Mouse (Mus musculus) forebrain, embryonic 10.5 days (tissue): ENCODE data around the gene Arhgap32. TPM values are rescaled to one million over a fixed set of nuclear protein-coding genes. Genes with fewer than 3 reads are reported as not detected.
A peak's percentile ranks its signal among the peaks of the same experiment; 100 is the strongest.
"Not testable (repeated sequence)": the region's sequence is repeated elsewhere in the genome, so short reads cannot be mapped to it uniquely, and the experiment has no call there.

Experiments
- DNase-seq: peaks from one replicate; pipeline ENCODE4 v3.0.0-alpha.2; 2017; ENCODE audit warnings: low spot score; ENCODE audit errors: extremely low spot score
- H3K27ac ChIP-seq: fragments of 300-500 bp; sonication (generic); 2 replicates; pipeline ENCODE4 v1.5.1; 2016; ENCODE audit warnings: mild to moderate bottlenecking
- H3K27me3 ChIP-seq: fragments of 300-500 bp; sonication (generic); 2 replicates; pipeline ENCODE4 v1.6.1; 2016; ENCODE audit warnings: mild to moderate bottlenecking; ENCODE audit not compliant: poor library complexity, severe bottlenecking
- H3K36me3 ChIP-seq: fragments of 300-500 bp; sonication (generic); replicated peaks from 2 replicates; pipeline ENCODE4 v1.6.1; 2016; ENCODE audit warnings: mild to moderate bottlenecking, moderate library complexity
- H3K4me1 ChIP-seq: fragments of 300-500 bp; sonication (generic); 2 replicates; pipeline ENCODE4 v1.6.1; 2016
- H3K4me3 ChIP-seq: fragments of 300-500 bp; sonication (generic); 2 replicates; pipeline ENCODE4 v1.5.1; 2016; ENCODE audit warnings: mild to moderate bottlenecking, moderate library complexity
- H3K9me3 ChIP-seq: fragments of 300-500 bp; sonication (generic); 2 replicates; pipeline ENCODE4 v1.6.1; 2016; ENCODE audit warnings: mild to moderate bottlenecking, moderate library complexity
- WGBS: fragments of 180-500 bp; shearing (Covaris S2); methylation state at CpG from one replicate; pipeline ENCODE4 v1.1.7; 2016; 5-methylcytosine and 5-hydroxymethylcytosine counted together
- polyA plus RNA-seq: library from polyadenylated mRNA; unstranded; fragments of >200 nt; fragmentation: Nextera tagmentation; extraction: Ambion mirVana; gene quantifications from 2 replicates; pipeline ENCODE4 v1.2.1, GENCODE M21; 2016

The Arhgap32 gene
- polyA plus RNA-seq, 1 experiment from 2014 or later = 4.5 TPM

GRCm38 (mm10) chr9:32146257-32146996 lies 30.5 kb downstream of the Arhgap32 start:
- no peak for DNase-seq
- no peaks in the 10 kb centered on the region for H3K9me3 ChIP-seq
- no peak overlapping the region for H3K27ac ChIP-seq
- no peaks in the 10 kb centered on the region for H3K36me3 ChIP-seq
- H3K4me3 ChIP-seq = no peak overlapping the region
- H3K27me3 ChIP-seq = no peaks in the 10 kb centered on the region
- no peaks in the 10 kb centered on the region for H3K4me1 ChIP-seq
- WGBS = 81% methylated on average over 12 of the region's 12 CpGs

- 76% methylated on average over 3 of the region's 3 CpGs for WGBS
Observed at GRCm38 (mm10) chr9:32149241-32149640, 33.3 kb downstream of the Arhgap32 start.

GRCm38 (mm10) chr9:32149836-32150642 lies 34.1 kb downstream of the Arhgap32 start:
- H3K9me3 ChIP-seq = no peaks in the 10 kb centered on the region
- no peaks in the 10 kb centered on the region for H3K4me1 ChIP-seq
- 91% methylated on average over 11 of the region's 11 CpGs for WGBS
- H3K27ac ChIP-seq = no peak overlapping the region
- peaks cover 6% of the 10 kb centered on the region for H3K36me3 ChIP-seq
- H3K27me3 ChIP-seq = no peaks in the 10 kb centered on the region
- DNase-seq = no peak
- no peak overlapping the region for H3K4me3 ChIP-seq

More at GRCm38 (mm10) chr9:32149241-32149640, 33.3 kb downstream of the Arhgap32 start:
- H3K4me3 ChIP-seq = no peak overlapping the region
- no peak overlapping the region for H3K27ac ChIP-seq
- peaks cover 6% of the 10 kb centered on the region for H3K36me3 ChIP-seq
- no peaks in the 10 kb centered on the region for H3K27me3 ChIP-seq
- H3K4me1 ChIP-seq = no peaks in the 10 kb centered on the region
- no peak for DNase-seq
- no peaks in the 10 kb centered on the region for H3K9me3 ChIP-seq

- H3K27ac ChIP-seq = no peak overlapping the region
- DNase-seq = no peak
- H3K36me3 ChIP-seq = peaks cover 6% of the 10 kb centered on the region
- H3K4me3 ChIP-seq = no peak overlapping the region
- H3K27me3 ChIP-seq = no peaks in the 10 kb centered on the region
- no peaks in the 10 kb centered on the region for H3K9me3 ChIP-seq
- WGBS = 85% methylated on average over 3 of the region's 3 CpGs
- H3K4me1 ChIP-seq = no peaks in the 10 kb centered on the region
Observed at GRCm38 (mm10) chr9:32154727-32155371, 38.9 kb downstream of the Arhgap32 start.

GRCm38 (mm10) chr9:32156706-32157105 lies 40.8 kb downstream of the Arhgap32 start:
- Histone ChIP-seq H3K4me1 (no peaks in the 10 kb centered on the region), H3K4me3 (no peak overlapping the region), H3K27me3 (no peaks in the 10 kb centered on the region), H3K9me3 (no peaks in the 10 kb centered on the region), H3K36me3 (peaks cover 6% of the 10 kb centered on the region), H3K27ac (no peak overlapping the region)
- 88% methylated on average over 4 of the region's 4 CpGs for WGBS
- no peak for DNase-seq

GRCm38 (mm10) chr9:32157201-32157600 lies 41.3 kb downstream of the Arhgap32 start:
- Histone ChIP-seq H3K27me3 (no peaks in the 10 kb centered on the region), H3K4me3 (no peak overlapping the region), H3K4me1 (no peaks in the 10 kb centered on the region), H3K36me3 (peaks cover 6% of the 10 kb centered on the region), H3K27ac (no peak overlapping the region), H3K9me3 (no peaks in the 10 kb centered on the region)
- WGBS = 75% methylated on average over 3 of the region's 3 CpGs
- no peak for DNase-seq

- no peak overlapping the region for H3K27ac ChIP-seq
- H3K4me1 ChIP-seq = no peaks in the 10 kb centered on the region
- H3K36me3 ChIP-seq = no peaks in the 10 kb centered on the region
- no peaks in the 10 kb centered on the region for H3K9me3 ChIP-seq
- peak; percentile 63 for DNase-seq
- WGBS = 26% methylated on average over 3 of the region's 3 CpGs
- H3K4me3 ChIP-seq = no peak overlapping the region
- H3K27me3 ChIP-seq = no peaks in the 10 kb centered on the region
Observed at GRCm38 (mm10) chr9:32158837-32159543, 43.1 kb downstream of the Arhgap32 start.

GRCm38 (mm10) chr9:32159724-32160123 lies 43.8 kb downstream of the Arhgap32 start:
- no peak for DNase-seq
- 83% methylated on average over 3 of the region's 3 CpGs for WGBS
- H3K27me3 ChIP-seq = no peaks in the 10 kb centered on the region
- no peaks in the 10 kb centered on the region for H3K9me3 ChIP-seq
- no peak overlapping the region for H3K27ac ChIP-seq
- H3K4me3 ChIP-seq = no peak overlapping the region
- no peaks in the 10 kb centered on the region for H3K4me1 ChIP-seq
- no peaks in the 10 kb centered on the region for H3K36me3 ChIP-seq

- no peak overlapping the region for H3K27ac ChIP-seq
- no peak for DNase-seq
- no peak overlapping the region for H3K4me3 ChIP-seq
- no peaks in the 10 kb centered on the region for H3K9me3 ChIP-seq
- H3K4me1 ChIP-seq = no peaks in the 10 kb centered on the region
- WGBS = 89% methylated on average over 2 of the region's 2 CpGs
- no peaks in the 10 kb centered on the region for H3K27me3 ChIP-seq
- H3K36me3 ChIP-seq = peaks cover 3% of the 10 kb centered on the region
Observed at GRCm38 (mm10) chr9:32162792-32163191, 46.9 kb downstream of the Arhgap32 start.

- not testable (repeated sequence) for H3K4me1 ChIP-seq, H3K9me3 ChIP-seq, H3K4me3 ChIP-seq, H3K36me3 ChIP-seq, DNase-seq, H3K27me3 ChIP-seq, H3K27ac ChIP-seq
- 86% methylated on average over 6 of the region's 6 CpGs for WGBS
Observed at GRCm38 (mm10) chr9:32163820-32164219, 47.9 kb downstream of the Arhgap32 start.

- no peaks in the 10 kb centered on the region for H3K9me3 ChIP-seq
- no peak for DNase-seq
- 96% methylated on average over 5 of the region's 5 CpGs for WGBS
Observed at GRCm38 (mm10) chr9:32168546-32169137, 52.7 kb downstream of the Arhgap32 start.

GRCm38 (mm10) chr9:32170713-32171112 lies 54.8 kb downstream of the Arhgap32 start:
- Histone ChIP-seq H3K27me3 (no peaks in the 10 kb centered on the region), H3K27ac (no peak overlapping the region), H3K4me3 (no peak overlapping the region), H3K4me1 (no peaks in the 10 kb centered on the region), H3K36me3 (peaks cover 4% of the 10 kb centered on the region; the same call in 1 of the 2 replicates), H3K9me3 (no peaks in the 10 kb centered on the region)
- 92% methylated on average over 8 of the region's 8 CpGs for WGBS
- DNase-seq = no peak

More at GRCm38 (mm10) chr9:32168546-32169137, 52.7 kb downstream of the Arhgap32 start:
- Histone ChIP-seq H3K4me1 (no peaks in the 10 kb centered on the region), H3K4me3 (no peak overlapping the region), H3K27ac (no peak overlapping the region), H3K36me3 (peaks cover 3% of the 10 kb centered on the region), H3K27me3 (no peaks in the 10 kb centered on the region)
